Mouse (Mus musculus) erythroblast, embryonic 14.5 days (primary cell): ENCODE data around the gene Ifrd1. TPM values are rescaled to one million over a fixed set of nuclear protein-coding genes. Genes with fewer than 3 reads are reported as not detected.
"Not testable (repeated sequence)": the region's sequence is repeated elsewhere in the genome, so short reads cannot be mapped to it uniquely, and the experiment has no call there.

Experiments used
- H3K27me3 ChIP-seq: 2 replicates; pipeline ENCODE4 v1.6.1; 2012; ENCODE audit warnings: inconsistent platforms; ENCODE audit not compliant: control insufficient read depth
- H3K36me3 ChIP-seq: 2 replicates; pipeline ENCODE4 v1.6.1; 2012; ENCODE audit warnings: mild to moderate bottlenecking, inconsistent platforms; ENCODE audit not compliant: control insufficient read depth
- H3K4me1 ChIP-seq: 2 replicates; pipeline ENCODE4 v1.6.1; 2012; ENCODE audit warnings: inconsistent platforms; ENCODE audit not compliant: control insufficient read depth
- H3K4me3 ChIP-seq: replicated peaks from 2 replicates; pipeline ENCODE3; 2012; ENCODE audit warnings: moderate library complexity, mild to moderate bottlenecking, inconsistent platforms
- H3K9me3 ChIP-seq: 2 replicates; pipeline ENCODE4 v1.6.1; 2012; ENCODE audit warnings: low read length, inconsistent platforms, mixed read lengths; ENCODE audit not compliant: control insufficient read depth
- GATA1 ChIP-seq: IDR thresholded peaks from 2 replicates; pipeline ENCODE4 v1.6.1; 2012; ENCODE audit warnings: low read length, inconsistent platforms, mixed read lengths
- TAL1 ChIP-seq: IDR thresholded peaks from 3 replicates; pipeline ENCODE4 v1.6.1; 2012; ENCODE audit warnings: low read length, inconsistent platforms, mixed read lengths
- polyA plus RNA-seq: library from polyadenylated mRNA; stranded (reverse); fragments of >175 nt; gene quantifications from 2 replicates; pipeline ENCODE4 v1.2.3, GENCODE M21; 2012

Ifrd1 gene
- polyA plus RNA-seq, 1 experiment: 1.8 TPM

DNA sequence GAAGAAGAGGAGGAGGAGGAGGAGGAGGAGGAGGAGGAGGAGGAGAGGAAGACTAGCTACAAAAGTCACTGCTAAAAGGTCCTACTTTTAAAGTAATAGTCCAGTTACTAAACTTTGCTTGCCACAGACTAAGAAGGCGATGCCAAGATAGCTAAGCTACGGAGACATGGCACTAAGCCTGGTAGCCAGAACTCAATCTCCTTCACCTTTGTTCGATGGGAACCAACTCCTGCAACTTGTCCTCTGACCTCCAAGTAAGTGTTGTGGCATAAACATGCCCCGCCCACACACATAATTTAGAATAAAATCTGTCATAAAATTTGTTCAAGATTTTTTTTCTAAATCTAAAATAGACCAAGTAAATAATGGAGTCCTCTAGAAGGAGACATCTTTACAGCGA lies 50.3 kb downstream of the Ifrd1 start:
- TF ChIP-seq TAL1 (no peak), GATA1 (no peak)
- Histone ChIP-seq H3K27me3 (no peaks in the 10 kb centered on the region), H3K9me3 (no peaks in the 10 kb centered on the region), H3K36me3 (peaks cover 22% of the 10 kb centered on the region), H3K4me3 (no peak overlapping the region), H3K4me1 (no peaks in the 10 kb centered on the region)

DNA sequence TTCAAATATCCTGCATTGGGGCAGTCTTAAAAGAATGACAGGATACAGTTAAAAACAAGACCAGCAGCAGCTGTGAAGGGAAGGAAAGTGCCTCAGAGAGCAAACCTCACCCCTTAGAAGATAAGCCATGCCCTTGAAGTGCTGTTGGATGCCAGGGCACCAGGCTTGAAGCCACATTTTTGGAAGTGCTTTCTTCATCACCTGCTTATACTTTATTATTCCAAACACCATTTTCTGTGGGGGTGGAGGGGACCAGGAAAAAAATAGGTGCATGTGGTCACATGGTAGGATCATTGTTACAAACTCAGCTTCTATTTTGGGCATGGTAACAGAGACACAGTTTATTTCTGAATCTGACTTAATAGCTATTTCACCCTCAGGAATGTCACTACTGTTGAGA lies 50.8 kb downstream of the Ifrd1 start:
- TF ChIP-seq TAL1: no peak
- TF ChIP-seq GATA1: no peak
- H3K27me3 ChIP-seq: no peaks in the 10 kb centered on the region
- no peaks in the 10 kb centered on the region for H3K4me1 ChIP-seq
- no peak overlapping the region for H3K4me3 ChIP-seq
- H3K9me3 ChIP-seq: no peaks in the 10 kb centered on the region
- peaks cover 17% of the 10 kb centered on the region for H3K36me3 ChIP-seq

DNA sequence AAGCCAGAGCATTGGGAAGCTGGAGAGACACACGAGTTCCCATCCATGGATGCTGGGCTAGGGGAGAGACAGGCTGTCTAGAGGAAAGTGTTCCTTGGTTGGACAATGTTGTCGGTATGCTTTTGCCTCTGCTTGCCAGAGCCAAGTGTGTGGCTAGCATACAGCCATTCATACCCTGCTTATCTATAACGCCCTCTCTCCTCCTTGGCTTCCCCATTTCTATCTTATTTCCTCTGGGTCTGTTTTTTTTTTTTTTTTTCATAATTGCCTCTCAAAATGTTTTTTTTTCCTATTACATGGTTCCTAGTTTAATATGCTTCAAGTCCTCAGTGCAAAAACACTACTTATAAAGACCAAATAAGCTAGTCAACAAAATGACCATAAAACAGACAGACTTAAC lies 62.8 kb downstream of the Ifrd1 start:
- no peaks in the 10 kb centered on the region for H3K27me3 ChIP-seq

DNA sequence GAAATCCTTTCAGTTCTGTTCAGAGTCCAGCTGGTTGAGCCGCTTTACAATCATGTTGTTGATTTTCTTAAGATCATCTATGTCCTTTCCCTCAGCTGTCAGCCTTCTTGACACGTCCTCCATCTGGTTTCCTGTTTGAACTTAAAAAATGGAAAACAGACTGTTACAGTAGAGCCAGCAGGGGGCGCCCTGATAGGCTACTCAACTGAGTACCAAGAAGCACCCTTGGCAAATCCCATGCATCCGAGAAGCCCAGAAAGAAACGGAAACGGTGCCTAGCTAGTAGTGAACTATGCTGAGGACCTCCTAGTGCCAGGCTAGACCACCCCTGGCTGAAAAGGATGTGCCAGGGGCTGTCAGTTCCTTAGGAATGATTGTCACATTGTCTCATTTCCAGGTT lies 71.2 kb downstream of the Ifrd1 start:
- TF ChIP-seq TAL1 (no peak), GATA1 (no peak)
- no peaks in the 10 kb centered on the region for H3K4me1 ChIP-seq
- H3K36me3 ChIP-seq: no peaks in the 10 kb centered on the region
- peaks cover 3% of the 10 kb centered on the region for H3K9me3 ChIP-seq
- no peak overlapping the region for H3K4me3 ChIP-seq
- no peaks in the 10 kb centered on the region for H3K27me3 ChIP-seq

More for the DNA sequence above, 62.8 kb downstream of the Ifrd1 start:
- no peaks in the 10 kb centered on the region for H3K36me3 ChIP-seq
- H3K4me3 ChIP-seq: no peak overlapping the region
- no peaks in the 10 kb centered on the region for H3K4me1 ChIP-seq
- peaks cover 5% of the 10 kb centered on the region for H3K9me3 ChIP-seq
- no peak for TF ChIP-seq TAL1
- TF ChIP-seq GATA1: no peak

DNA sequence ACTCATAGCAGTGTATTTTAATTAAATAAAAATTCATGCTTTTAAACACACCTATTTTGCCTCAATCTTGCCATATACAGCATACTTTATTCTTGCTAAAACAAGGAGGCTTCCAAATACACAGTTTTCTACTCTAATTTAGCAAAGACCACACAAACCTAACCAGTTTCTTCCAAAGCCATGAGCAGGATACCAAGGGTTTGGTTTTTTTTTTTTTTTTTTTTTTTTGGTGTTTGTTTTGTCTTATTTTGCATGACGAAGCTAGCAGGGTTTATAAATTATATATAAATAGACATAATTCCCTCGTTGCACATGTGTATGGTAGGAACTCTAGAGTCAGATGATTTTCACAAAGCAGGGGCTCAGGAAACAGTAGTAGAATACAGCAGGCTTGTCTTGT lies 72.1 kb downstream of the Ifrd1 start:
- no peaks in the 10 kb centered on the region for H3K4me1 ChIP-seq
- H3K9me3 ChIP-seq: peaks cover under 1% of the 10 kb centered on the region; the same call in 1 of the 2 replicates
- no peak overlapping the region for H3K4me3 ChIP-seq
- no peak for TF ChIP-seq TAL1
- no peak for TF ChIP-seq GATA1
- no peaks in the 10 kb centered on the region for H3K36me3 ChIP-seq
- no peaks in the 10 kb centered on the region for H3K27me3 ChIP-seq

DNA sequence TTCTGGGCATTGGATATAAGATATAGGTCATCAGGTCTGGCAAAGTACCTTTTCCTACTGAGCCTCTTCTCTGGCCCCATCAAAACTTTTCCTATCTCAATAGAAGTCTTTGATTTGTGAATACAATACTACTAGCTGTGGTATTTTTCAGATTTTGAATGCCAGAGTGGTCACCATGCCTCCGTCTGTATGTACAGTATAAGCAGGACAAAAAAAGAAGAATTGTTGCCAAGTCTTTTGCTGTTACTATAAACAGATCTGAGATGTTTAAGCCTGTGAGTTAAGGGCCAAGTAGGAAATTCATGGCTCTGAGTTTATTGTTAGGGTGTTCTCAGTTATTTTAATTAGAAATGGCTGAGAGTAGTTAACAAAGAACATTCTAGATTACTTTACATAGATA lies 73.1 kb downstream of the Ifrd1 start:
- not testable (repeated sequence) for H3K4me1 ChIP-seq, H3K4me3 ChIP-seq, H3K36me3 ChIP-seq, H3K27me3 ChIP-seq, H3K9me3 ChIP-seq

DNA sequence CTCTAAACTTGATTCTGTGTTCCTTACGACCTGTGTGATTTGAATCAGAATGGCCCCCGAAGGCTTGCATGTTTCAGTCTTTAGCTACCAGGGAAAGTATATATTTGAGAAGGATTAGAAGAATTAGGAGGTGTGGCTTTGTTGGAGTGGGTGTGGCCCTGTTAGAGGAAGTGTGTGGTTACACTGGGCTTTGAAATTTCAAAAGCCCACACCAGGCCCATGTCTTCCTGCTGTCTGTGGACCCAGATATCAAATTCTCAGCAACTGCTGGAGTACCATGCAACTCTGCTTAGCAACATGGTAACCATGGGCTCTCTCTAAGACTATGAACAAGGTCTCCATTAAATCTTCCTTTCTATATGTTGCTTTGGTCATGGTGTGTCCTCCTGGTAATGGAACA lies 76.7 kb downstream of the Ifrd1 start:
- H3K36me3 ChIP-seq: no peaks in the 10 kb centered on the region
- no peaks in the 10 kb centered on the region for H3K9me3 ChIP-seq
- no peak overlapping the region for H3K4me3 ChIP-seq
- H3K4me1 ChIP-seq: no peaks in the 10 kb centered on the region
- H3K27me3 ChIP-seq: no peaks in the 10 kb centered on the region
- TF ChIP-seq GATA1: no peak
- no peak for TF ChIP-seq TAL1

DNA sequence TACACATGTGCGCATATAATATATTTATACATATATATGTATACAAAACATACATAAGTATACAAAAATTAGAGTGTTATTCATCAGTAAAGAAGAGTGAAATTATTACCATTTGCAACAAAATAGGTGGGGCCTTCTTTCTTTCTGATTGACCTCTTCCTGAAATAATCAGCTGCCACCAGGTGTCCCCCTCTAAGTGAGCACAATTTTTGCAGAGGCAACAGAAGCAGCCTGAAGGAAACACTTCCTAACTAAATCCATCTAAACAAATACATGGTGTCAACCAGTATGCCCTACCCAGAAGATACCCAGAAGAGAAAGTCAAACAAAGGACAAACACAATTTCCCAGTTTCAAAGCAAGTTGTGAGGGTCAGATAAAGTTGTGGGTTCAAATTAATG lies 78.6 kb downstream of the Ifrd1 start:
- TF ChIP-seq TAL1 (no peak), GATA1 (no peak)
- no peaks in the 10 kb centered on the region for H3K9me3 ChIP-seq
- H3K27me3 ChIP-seq: no peaks in the 10 kb centered on the region
- H3K4me3 ChIP-seq: no peak overlapping the region
- no peaks in the 10 kb centered on the region for H3K36me3 ChIP-seq
- H3K4me1 ChIP-seq: no peaks in the 10 kb centered on the region

DNA sequence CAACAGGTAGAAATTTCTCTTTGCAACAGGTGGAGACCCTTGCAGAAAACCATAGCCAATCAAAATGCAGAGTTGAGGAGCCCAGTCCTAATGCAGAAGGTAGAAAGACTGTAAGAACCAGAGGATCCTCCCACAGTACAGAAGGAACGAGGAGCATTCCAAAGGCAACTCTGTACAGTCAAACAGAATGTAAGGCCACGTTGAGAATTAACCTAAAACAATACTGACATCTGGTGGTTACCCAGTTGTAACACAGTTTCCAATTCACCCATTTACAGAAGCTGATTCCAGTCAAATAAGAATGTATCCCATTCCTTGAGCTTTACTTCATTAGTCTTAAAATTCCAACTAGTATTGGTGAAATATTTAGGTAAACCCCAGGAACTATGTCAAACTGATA lies 83.7 kb downstream of the Ifrd1 start:
- no peaks in the 10 kb centered on the region for H3K36me3 ChIP-seq
- H3K27me3 ChIP-seq: no peaks in the 10 kb centered on the region
- H3K4me3 ChIP-seq: no peak overlapping the region
- H3K9me3 ChIP-seq: no peaks in the 10 kb centered on the region
- TF ChIP-seq TAL1 (no peak), GATA1 (no peak)
- H3K4me1 ChIP-seq: no peaks in the 10 kb centered on the region

DNA sequence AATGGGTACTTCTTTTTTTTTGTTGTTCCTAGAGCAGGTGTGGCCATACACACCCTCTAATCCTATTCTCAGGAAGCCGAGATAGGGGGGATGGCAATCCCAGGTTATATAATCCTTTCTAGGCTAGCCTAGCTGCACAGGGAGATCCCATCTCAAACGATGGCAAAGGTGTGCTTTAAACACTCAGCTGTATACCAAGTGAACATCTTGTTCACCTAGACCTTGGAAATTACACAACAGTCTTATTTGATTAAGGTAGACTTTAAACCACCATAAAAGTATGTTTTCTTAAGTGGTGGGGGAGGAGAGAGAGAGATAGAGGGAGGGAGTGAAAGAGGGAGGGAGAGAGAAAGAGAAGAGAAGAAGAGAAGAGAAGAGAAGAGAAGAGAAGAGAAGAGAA lies 87.5 kb downstream of the Ifrd1 start:
- TF ChIP-seq TAL1 (no peak), GATA1 (no peak)
- Histone ChIP-seq H3K9me3 (no peaks in the 10 kb centered on the region), H3K4me1 (no peaks in the 10 kb centered on the region), H3K36me3 (no peaks in the 10 kb centered on the region), H3K4me3 (no peak overlapping the region), H3K27me3 (no peaks in the 10 kb centered on the region)
